ENCODE assay signal across 8 mouse cellular contexts in the genomic region with DNA sequence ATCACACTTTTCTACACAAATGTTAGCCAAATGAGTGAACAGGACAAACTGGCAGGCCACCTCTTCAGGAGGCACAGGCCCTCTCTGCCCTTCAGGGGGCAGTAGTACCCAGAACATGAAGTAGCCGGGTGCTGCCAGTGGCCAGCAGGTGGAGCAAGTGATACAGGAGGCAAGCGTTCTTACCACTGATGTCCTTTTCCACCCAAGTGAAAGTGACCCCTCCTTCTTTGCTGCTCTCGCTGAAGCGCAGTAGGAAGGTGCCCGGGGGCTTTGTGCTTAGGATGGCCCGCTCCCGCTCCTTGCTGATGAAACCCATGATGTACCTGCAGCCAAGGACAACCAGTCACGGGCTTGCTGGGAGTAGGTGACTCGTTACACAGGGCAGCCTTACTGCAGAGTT. TPM values are rescaled to one million over a fixed set of nuclear protein-coding genes. Genes with fewer than 3 reads are reported as not detected.
DNase-seq lines count a peak whose midpoint lies in the region; ATAC-seq and TF ChIP-seq lines count a peak whose summit lies in the region.

No protein-coding gene starts in this region.

- TF ChIP-seq POLR2A in testis, adult 2 months (IDR thresholded peaks at IDR 0.05; ENCODE audit: control insufficient read depth, low read depth, low read length), result no peak

- H3K36me3 ChIP-seq in kidney, embryonic 16.5 days (ENCODE audit: insufficient read depth, low read length), result peaks cover 15% of the 10 kb centered on the region
- H3K36me3 ChIP-seq in liver, embryonic 11.5 days (ENCODE audit: control insufficient read depth, insufficient read depth, low read length), result peaks cover 8% of the 10 kb centered on the region
- H3K36me3 ChIP-seq in neural tube, embryonic 13.5 days, result peaks cover 82% of the 10 kb centered on the region
- H3K36me3 ChIP-seq in testis, adult 2 months (ENCODE audit: control insufficient read depth, insufficient read depth, low read length), result peaks cover 3% of the 10 kb centered on the region

- DNase-seq in CD4-positive, CD25-positive, alpha-beta regulatory T cell, adult 2 months (ENCODE audit: low read depth, low spot score), result peak; percentile 95
- DNase-seq in adrenal gland, postnatal 4 days (ENCODE audit: low spot score in 2 of 2), result peak; percentile 70 to 89
- peak; percentile 83 to 91 for DNase-seq in heart, adult 9 months (ENCODE audit: low spot score in 2 of 2)
- DNase-seq in liver, embryonic 11.5 days (ENCODE audit: low spot score), result peak; percentile 84

- no peaks in the 10 kb centered on the region for H3K4me1 ChIP-seq in kidney, embryonic 16.5 days (ENCODE audit: insufficient read depth, low read length)
- peaks cover 42% of the 10 kb centered on the region for H3K4me1 ChIP-seq in liver, embryonic 11.5 days (replicated peaks; ENCODE audit: control insufficient read depth, insufficient read depth, low read length)
- peaks cover 20% of the 10 kb centered on the region for H3K4me1 ChIP-seq in neural tube, embryonic 13.5 days (replicated peaks)
- no peaks in the 10 kb centered on the region for H3K4me1 ChIP-seq in testis, adult 2 months (ENCODE audit: control insufficient read depth, insufficient read depth, low read length)

- WGBS in kidney, embryonic 16.5 days, result 17% methylated on average over 9 of the region's 9 CpGs
- WGBS in liver, embryonic 11.5 days, result 15% methylated on average over 9 of the region's 9 CpGs
- WGBS in neural tube, embryonic 13.5 days, result 13% methylated on average over 9 of the region's 9 CpGs

- H3K4me3 ChIP-seq in kidney, embryonic 16.5 days (ENCODE audit: low read length), result no peak overlapping the region
- H3K4me3 ChIP-seq in liver, embryonic 11.5 days (ENCODE audit: low read depth, low read length), result no peak overlapping the region
- no peak overlapping the region for H3K4me3 ChIP-seq in neural tube, embryonic 13.5 days
- H3K4me3 ChIP-seq in testis, adult 2 months (ENCODE audit: control insufficient read depth, low read depth, low read length), result no peak overlapping the region

- H3K4me2 ChIP-seq in kidney, embryonic 16.5 days (replicated peaks; ENCODE audit: low read depth, low read length), result 0 out of 2 replicates have a peak overlapping the region, but pooled peaks have one; percentile 9
- H3K4me2 ChIP-seq in liver, embryonic 11.5 days, result peak overlapping the region; percentile 39; the same call in 1 of the 2 replicates
- no peak overlapping the region for H3K4me2 ChIP-seq in neural tube, embryonic 13.5 days

- no peak overlapping the region for H3K9ac ChIP-seq in kidney, embryonic 16.5 days (replicated peaks; ENCODE audit: low read length)
- peak overlapping the region; percentile 10; the same call in 1 of the 2 replicates for H3K9ac ChIP-seq in liver, embryonic 11.5 days (ENCODE audit: low read depth, low read length)
- no peak overlapping the region for H3K9ac ChIP-seq in neural tube, embryonic 13.5 days

- H3K27ac ChIP-seq in kidney, embryonic 16.5 days (ENCODE audit: low read length), result no peak overlapping the region
- no peak overlapping the region for H3K27ac ChIP-seq in liver, embryonic 11.5 days (ENCODE audit: low read depth, low read length)
- no peak overlapping the region for H3K27ac ChIP-seq in neural tube, embryonic 13.5 days (replicated peaks)
- H3K27ac ChIP-seq in testis, adult 2 months (ENCODE audit: control insufficient read depth, insufficient read depth, low read depth, low read length), result no peak overlapping the region

- no peaks in the 10 kb centered on the region for H3K9me3 ChIP-seq in kidney, embryonic 16.5 days (ENCODE audit: low read length)
- no peaks in the 10 kb centered on the region for H3K9me3 ChIP-seq in liver, embryonic 11.5 days (ENCODE audit: control insufficient read depth, low read length)
- H3K9me3 ChIP-seq in neural tube, embryonic 13.5 days, result no peaks in the 10 kb centered on the region

- TF ChIP-seq CTCF in testis, adult 2 months (IDR thresholded peaks at IDR 0.05; ENCODE audit: control insufficient read depth, insufficient read depth, insufficient replicate concordance, low read depth, low read length), result peak; percentile 90; the same call in 1 of the 2 replicates

- no peaks in the 10 kb centered on the region for H3K27me3 ChIP-seq in kidney, embryonic 16.5 days (ENCODE audit: insufficient read depth, low read length)
- no peaks in the 10 kb centered on the region for H3K27me3 ChIP-seq in liver, embryonic 11.5 days (replicated peaks; ENCODE audit: control insufficient read depth, insufficient read depth, low read length)
- H3K27me3 ChIP-seq in neural tube, embryonic 13.5 days, result no peaks in the 10 kb centered on the region
- H3K27me3 ChIP-seq in testis, adult 2 months (ENCODE audit: control insufficient read depth, insufficient read depth, low read length), result no peaks in the 10 kb centered on the region

- ATAC-seq in erythroblast, adult 5-6 weeks (replicated peaks; ENCODE audit: low FRiP score, poor library complexity, severe bottlenecking), result peak; percentile 93
- peak; percentile 50; the same call in 1 of the 2 replicates for ATAC-seq in kidney, embryonic 16.5 days (ENCODE audit: low FRiP score, low TSS enrichment)
- peak; percentile 56 for ATAC-seq in liver, embryonic 11.5 days (replicated peaks; ENCODE audit: low FRiP score)
- ATAC-seq in neural tube, embryonic 13.5 days (ENCODE audit: low read depth), result peak; percentile 54; the same call in 1 of the 2 replicates

RNA-seq across cellular contexts. Expression of a gene that starts 34.3 kb away (rescaled TPM):
- total RNA-seq in adrenal gland, postnatal 4 days (2021), result 10 to 100 TPM; 34.1 to 42.1 TPM
- total RNA-seq in erythroblast, adult 5-6 weeks (2015; ENCODE audit: low replicate concordance), result 4.8 and 7.3 TPM in 2 replicates
- total RNA-seq in erythroblast, adult 5-6 weeks (2017; ENCODE audit: low replicate concordance), result 5.7 and 6.5 TPM in 2 replicates
- 3.7 and 4.5 TPM in 2 replicates for polyA plus RNA-seq in kidney, embryonic 16.5 days (2015; fragmentation: Nextera tagmentation; extraction: Ambion mirVana)
- polyA plus RNA-seq in liver, embryonic 11.5 days (2014; fragmentation: Nextera tagmentation; extraction: Ambion mirVana), result 26.3 and 27.8 TPM in 2 replicates
- polyA plus RNA-seq in neural tube, embryonic 13.5 days (2015; fragmentation: Nextera tagmentation; extraction: Ambion mirVana), result 1.6 and 1.9 TPM in 2 replicates
- 4.0 and 6.6 TPM in 2 replicates for polyA plus RNA-seq in testis, adult 2 months (2012; rRNA removed)

RNA-seq across cellular contexts. Expression of a gene that starts 43.0 kb away (rescaled TPM):
- total RNA-seq in adrenal gland, postnatal 4 days (2021), result 10 to 100 TPM; 68.2 to 68.7 TPM
- total RNA-seq in erythroblast, adult 5-6 weeks (2015; ENCODE audit: low replicate concordance), result 6.9 and 14.8 TPM in 2 replicates
- total RNA-seq in erythroblast, adult 5-6 weeks (2017; ENCODE audit: low replicate concordance), result 6.7 and 10.3 TPM in 2 replicates
- 18.7 and 22.5 TPM in 2 replicates for polyA plus RNA-seq in kidney, embryonic 16.5 days (2015; fragmentation: Nextera tagmentation; extraction: Ambion mirVana)
- 46.0 and 50.1 TPM in 2 replicates for polyA plus RNA-seq in liver, embryonic 11.5 days (2014; fragmentation: Nextera tagmentation; extraction: Ambion mirVana)
- polyA plus RNA-seq in neural tube, embryonic 13.5 days (2015; fragmentation: Nextera tagmentation; extraction: Ambion mirVana), result 17.2 TPM in 2 replicates
- polyA plus RNA-seq in testis, adult 2 months (2012; rRNA removed), result 1.9 and 2.4 TPM in 2 replicates

RNA-seq across cellular contexts. Expression of a gene that starts 45.9 kb away (rescaled TPM):
- 10 to 100 TPM; 72.8 to 74.9 TPM for total RNA-seq in adrenal gland, postnatal 4 days (2021)
- total RNA-seq in erythroblast, adult 5-6 weeks (2015; ENCODE audit: low replicate concordance), result 16.7 and 43.4 TPM in 2 replicates
- 37.8 and 51.4 TPM in 2 replicates for total RNA-seq in erythroblast, adult 5-6 weeks (2017; ENCODE audit: low replicate concordance)
- polyA plus RNA-seq in kidney, embryonic 16.5 days (2015; fragmentation: Nextera tagmentation; extraction: Ambion mirVana), result 47.9 and 54.4 TPM in 2 replicates
- 52.9 and 57.3 TPM in 2 replicates for polyA plus RNA-seq in liver, embryonic 11.5 days (2014; fragmentation: Nextera tagmentation; extraction: Ambion mirVana)
- polyA plus RNA-seq in neural tube, embryonic 13.5 days (2015; fragmentation: Nextera tagmentation; extraction: Ambion mirVana), result 72.3 and 82.3 TPM in 2 replicates
- 25.0 and 30.2 TPM in 2 replicates for polyA plus RNA-seq in testis, adult 2 months (2012; rRNA removed)
